Mouse (Mus musculus): ENCODE data around the gene Timm8b.

- TF ChIP-seq POLR2A (IDR thresholded peaks at IDR 0.05; ENCODE audit: borderline replicate concordance, low read depth, low read length) (no peak), CTCF (IDR thresholded peaks at IDR 0.05; ENCODE audit: low read depth, low read length) (no peak)
Measured at GRCm38 (mm10) chr9:50596973-50597372, 6.7 kb upstream of the Timm8b start.

Measured in bone marrow macrophage, adult 2 months (primary cell).